Mouse (Mus musculus): Measurements from ENCODE around the gene Fntb. TPM values are rescaled to one million over a fixed set of nuclear protein-coding genes. Genes with fewer than 3 reads are reported as not detected.
A peak's percentile ranks its signal among the peaks of the same experiment; 100 is the strongest.
"Not testable (repeated sequence)": the region's sequence is repeated elsewhere in the genome, so short reads cannot be mapped to it uniquely, and the experiment has no call there.

Fntb gene
- total RNA-seq, 2 experiments from 2014 or later = 11.0 to 15.6 TPM

DNA sequence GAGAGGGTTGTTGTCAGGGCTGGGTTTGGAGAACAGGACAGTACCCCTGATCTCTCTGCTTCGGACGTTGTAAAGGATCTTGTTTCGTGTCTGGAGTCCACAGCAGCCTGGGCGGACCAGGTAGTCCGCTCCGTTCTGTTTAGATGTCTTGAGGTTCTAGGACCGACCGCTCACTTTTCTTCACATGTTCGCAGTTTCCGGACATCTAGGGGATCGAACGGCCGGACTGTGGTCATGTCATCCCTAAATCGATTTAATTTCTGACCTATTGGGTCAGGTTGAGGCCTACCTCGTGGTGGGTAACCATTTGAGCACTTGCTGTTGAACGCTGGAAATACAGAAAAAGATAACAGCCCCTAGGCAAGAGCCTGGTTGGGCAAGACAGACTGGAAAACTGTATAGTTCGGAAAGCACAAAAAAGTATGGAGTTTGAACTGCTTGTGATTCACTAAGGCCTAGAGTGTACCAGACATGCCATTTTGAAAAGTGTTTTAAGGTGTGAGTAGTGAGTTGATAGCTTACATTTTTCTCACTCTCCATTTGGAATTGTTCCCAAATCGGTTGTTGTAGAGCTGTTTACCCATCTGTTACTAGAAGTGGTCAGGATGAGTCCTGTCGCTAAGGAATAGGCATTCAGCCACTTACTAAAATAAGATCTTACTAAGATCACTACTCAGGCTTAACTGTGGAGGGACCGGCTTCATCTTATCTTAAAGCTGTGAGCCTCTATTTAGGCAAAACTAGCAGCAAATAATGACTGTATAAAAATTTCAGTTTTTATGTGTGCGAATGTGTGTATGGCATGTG lies 72.7 kb downstream of the Fntb start:
- DNase-seq = no peak

- no peak for DNase-seq
Observed at GRCm38 (mm10) chr12:76839298-76839697, 73.9 kb downstream of the Fntb start.

DNA sequence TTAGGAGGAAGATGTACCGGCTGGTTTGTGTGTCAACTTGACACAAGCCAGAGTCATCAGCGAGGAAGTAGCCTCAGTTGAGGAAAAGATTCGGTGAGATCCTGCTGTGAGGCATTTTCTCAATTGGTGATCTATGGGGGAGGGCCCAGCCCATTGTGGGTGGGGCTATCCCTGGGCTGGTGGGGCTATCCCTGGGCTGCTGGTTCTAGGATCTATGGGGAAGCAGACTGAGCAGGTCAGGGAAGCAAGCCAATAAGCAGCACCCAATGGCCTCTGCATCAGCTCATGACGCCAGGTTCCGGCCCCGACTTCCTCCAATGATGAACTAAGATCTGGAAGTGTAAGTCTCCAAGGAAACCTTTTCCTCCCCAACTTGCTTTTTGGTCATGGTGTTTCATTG lies 74.7 kb downstream of the Fntb start:
- no peak for DNase-seq

DNA sequence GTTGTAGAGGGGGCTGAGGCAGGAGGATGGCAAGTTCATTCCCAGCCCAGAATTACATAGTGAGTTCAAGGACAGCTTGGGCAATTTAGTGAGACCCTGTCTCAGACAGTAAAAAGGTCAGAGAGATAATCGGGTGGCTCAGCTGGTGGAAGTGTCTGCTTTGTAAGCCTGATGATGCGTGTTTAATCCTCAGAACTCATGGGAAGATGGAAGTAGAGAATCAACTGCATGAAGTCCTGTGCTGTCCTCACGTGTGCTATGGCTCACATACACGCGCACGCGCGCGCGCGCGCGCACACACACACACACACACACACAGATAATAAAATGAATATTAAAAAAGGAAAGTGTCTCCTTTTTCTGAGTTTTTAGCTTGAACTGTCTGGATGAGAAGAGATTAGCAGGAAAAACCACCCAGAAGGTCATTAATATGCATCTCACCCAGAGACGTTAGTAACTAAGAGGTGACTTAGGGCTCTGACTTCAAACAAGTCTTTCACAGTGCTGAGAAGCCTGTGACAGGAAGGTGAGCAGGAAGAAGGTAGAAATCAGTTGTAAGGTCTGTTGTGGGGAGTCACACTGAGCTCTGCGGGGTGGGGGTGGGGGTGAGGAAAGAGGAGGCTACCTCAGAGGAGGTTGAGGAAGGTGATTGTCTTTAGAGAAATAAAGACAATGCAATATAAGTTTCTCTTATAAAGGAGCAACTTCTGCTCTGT lies 79.1 kb downstream of the Fntb start:
- DNase-seq = no peak

GRCm38 (mm10) chr12:76852419-76852818 lies 87.0 kb downstream of the Fntb start:
- DNase-seq = no peak

GRCm38 (mm10) chr12:76853378-76854142 lies 88.2 kb downstream of the Fntb start:
- no peak for DNase-seq

GRCm38 (mm10) chr12:76857087-76857486 lies 91.7 kb downstream of the Fntb start:
- DNase-seq = no peak

GRCm38 (mm10) chr12:76858788-76859187 lies 93.4 kb downstream of the Fntb start:
- DNase-seq = not testable (repeated sequence)

GRCm38 (mm10) chr12:76863651-76864050 lies 98.3 kb downstream of the Fntb start:
- DNase-seq = no peak

DNA sequence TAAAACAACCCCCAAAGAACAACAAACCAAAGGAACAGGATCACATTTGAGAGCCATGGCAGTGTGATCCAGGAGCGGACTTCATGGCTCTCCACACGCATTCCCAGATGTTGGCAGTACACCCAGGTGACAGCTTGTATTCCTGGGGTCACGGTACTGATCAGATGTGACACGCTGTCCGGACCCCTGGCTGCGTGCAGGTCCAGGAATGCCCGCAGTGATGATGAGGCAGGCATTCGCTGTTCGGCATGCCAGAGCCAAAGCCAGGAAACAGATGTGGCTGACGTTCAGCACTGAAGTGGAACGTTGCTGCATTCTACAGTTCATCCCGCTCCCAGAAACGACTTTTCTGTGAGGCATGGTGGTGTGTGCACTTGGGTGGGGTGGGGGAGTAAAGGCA lies 99.9 kb downstream of the Fntb start:
- DNase-seq = no peak

DNA sequence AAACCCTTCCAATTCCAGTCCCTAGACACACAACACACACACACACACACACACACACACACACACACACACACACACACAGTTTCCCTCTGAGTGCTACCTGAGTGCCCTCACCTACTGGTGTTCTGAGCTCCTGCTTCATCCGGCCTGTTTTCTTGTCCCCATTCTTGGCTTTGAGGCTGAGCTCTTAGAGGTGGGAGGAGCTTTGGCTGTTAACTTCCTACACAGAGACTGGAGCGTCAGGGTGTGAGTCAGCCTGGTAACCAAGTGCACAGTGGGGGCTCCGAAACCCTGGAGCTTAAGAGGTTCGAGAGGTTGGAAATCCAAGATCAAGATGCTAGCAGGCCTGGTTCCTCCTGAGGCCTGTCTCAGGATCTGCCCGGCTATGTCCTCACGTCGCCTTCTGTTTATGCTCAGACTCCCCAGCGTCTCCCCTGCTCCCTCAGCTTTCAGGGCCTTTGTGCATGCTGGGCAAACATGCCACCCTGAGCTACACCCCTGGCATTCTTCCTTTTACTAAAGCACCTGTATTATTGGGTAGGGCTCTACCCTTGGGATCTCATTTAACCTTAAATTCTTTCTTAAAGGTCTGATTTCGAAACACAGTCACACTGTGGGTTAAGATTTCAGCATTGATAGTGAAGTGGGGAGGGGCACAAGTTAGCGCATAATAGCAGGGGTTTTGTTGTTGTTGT lies 102.3 kb downstream of the Fntb start:
- DNase-seq = no peak

DNA sequence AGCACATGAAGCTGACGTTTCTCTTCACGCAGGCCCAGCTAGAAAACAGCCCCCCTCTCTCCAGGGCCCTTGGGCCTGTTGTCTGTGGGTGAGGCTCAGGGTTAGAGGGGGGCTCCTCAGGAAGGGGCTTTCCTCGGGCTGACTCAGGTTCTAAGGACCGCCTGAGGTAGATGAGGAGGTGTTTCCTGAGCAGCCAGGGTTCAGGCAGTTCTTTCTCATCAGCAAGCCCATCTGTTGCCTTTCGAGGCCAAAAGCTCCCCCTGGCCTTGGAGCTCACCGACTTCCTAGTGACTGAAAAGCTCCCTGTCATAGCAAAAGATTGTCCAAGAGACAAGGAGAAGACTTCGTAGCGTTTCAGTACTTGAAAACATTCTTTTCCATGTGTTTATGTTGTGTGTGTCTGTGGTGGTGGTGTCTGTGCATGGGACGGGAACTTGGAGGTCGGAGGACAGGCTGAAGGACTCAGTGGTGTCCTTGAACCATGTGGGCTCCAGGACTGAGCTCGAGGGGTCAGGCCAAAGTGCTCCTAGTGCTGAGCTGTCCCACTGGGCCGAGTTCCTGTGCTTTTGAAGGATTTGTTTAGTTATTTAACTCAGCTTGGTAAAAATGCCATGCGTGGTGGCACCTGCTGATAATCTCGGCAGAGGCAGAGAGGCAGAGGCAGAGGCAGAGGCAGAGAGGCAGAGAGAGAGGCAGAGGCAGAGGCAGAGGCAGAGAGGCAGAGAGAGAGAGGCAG lies 103.2 kb downstream of the Fntb start:
- DNase-seq = no peak

DNA sequence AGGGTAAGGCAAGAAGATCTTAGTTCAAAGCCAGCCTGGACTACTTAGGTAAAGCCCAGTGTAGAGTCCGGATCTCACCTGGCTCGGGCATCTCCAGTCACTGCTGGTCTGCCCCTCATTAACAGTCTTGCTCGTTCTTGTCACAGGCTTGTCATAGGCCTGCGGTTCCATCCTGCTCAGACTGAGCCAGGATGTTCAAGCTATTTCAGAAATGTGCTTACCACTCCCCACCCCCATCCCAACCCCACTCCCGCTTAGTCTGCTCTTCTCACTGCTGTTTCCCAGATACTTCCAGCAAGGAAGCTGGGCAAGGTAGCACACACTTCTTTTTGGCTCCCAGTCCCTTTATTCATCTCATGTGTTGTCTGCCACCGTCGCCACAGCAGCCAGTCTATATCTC lies 104.2 kb downstream of the Fntb start:
- DNase-seq = no peak

GRCm38 (mm10) chr12:76872767-76873316 lies 107.5 kb downstream of the Fntb start:
- no peak for DNase-seq

DNA sequence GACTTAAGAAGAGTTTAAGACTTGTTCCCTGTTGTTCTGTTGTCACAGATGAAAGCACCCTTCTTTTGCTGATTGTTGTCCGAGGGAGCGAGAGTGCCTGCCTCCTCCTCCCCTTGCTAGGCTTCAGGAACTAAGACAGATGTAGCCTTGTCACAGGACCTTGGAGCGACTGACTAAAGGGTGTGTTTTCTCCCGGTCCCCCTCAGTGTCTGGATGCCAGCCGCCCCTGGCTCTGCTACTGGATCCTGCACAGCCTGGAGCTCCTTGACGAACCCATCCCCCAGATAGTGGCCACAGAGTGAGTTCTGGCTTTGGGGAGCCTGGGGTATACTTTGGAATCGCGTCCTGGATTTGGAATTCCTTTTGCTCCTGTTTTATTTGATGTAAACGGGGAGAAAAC lies 109.4 kb downstream of the Fntb start:
- no peak for DNase-seq

DNA sequence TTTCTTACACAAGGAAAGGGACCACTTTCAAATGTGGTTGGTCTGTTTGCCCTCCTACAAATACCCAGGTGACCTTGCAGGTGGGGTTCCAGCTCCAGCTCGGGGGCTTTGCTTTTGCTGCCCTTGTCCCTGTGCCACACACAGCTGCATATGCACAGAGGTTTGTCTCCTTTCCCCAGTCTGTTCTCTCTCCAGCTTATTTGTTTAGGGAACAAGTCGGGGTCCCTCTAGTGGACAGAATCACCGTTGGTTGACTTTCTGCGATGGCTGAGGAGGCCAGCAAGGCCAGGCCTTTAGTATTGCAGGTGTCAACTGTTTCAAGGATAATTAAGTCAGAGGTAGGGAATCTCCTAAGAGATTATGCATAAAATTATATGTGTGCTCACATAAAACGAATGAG lies 113.9 kb downstream of the Fntb start:
- peak; percentile 63 to 79 for DNase-seq

DNA sequence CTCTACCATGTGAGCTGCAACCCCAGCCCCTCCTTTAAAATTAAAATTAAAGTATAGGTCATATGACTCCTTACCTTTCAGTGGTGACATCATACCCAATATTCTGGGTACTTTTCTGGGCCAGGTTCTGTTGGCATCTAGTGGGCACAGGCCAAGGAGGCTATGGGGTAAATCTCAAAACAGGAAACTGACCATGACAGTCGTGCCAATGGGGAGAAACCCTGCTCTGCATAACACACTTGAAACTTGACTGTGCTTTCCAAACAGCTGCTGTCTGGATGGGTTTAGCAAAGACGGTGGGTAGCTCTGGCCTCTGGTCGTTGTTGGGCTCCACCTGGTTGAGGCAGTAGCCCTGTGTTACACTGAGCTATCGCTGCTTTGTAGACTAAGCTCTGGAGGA lies 114.7 kb downstream of the Fntb start:
- DNase-seq = no peak

DNA sequence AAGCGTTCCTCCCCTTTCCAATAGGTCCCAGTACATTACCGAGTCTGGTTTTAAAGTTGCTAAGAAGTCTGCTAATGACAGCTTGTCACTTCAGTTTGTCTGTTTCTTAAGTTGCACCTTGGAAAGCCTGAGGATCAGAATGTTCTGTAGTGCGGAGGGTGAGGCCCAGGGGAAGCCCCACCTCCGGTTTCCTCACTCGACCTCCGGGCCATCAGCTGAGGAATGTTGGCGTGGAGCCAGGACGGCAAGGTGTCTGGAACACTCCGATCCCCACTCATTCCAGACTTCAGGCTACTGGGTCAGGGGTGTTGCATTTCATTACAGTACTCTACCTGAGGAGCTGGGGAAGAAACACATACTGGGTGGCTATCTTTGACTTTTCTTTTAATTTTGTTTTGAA lies 118.4 kb downstream of the Fntb start:
- peak; percentile 92 to 95 for DNase-seq

GRCm38 (mm10) chr12:76885103-76885502 lies 119.7 kb downstream of the Fntb start:
- no peak for DNase-seq

DNA sequence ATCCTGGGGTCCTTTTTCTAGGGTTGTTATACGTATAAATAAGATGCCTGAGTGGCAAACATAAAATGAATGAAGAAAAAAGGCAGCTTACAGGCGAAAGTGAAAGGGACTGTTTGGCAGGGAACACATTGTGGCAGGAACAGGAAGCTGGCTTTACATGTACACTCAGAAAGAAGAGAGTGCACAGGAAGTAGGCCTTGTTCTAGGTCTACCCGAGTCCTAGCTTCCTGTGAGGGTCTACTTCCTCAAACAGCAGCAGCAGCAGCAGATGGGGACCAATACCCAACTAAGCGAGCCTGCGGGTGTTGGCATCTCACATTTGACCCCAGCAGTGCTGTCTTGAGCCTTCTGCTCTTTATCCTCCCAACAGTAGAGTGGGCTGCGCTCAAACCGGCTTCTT lies 121.4 kb downstream of the Fntb start:
- no peak for DNase-seq

DNA sequence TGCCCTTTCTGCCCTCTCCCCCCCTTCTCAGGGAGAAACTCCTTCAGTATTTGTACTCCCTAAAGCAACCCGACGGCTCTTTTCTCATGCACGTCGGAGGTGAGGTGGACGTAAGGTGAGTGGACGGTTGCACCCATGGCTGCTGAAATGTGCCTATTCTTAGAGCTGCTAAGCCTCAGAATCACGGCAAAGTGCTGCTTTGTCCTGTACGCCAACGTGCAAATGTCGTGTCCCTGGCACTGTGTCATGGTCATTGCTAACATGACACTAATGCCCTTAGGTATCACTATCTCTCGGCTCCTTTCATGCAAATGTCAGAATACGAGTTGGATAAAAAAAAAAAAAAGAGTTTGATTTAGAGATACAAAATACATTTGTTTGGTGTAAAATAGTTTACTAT lies 122.6 kb downstream of the Fntb start:
- DNase-seq = no peak
